Mouse (Mus musculus): ENCODE results near the gene Gpatch4. TPM values are rescaled to one million over a fixed set of nuclear protein-coding genes. Genes with fewer than 3 reads are reported as not detected.

Gene Gpatch4
- polyA plus RNA-seq, 1 experiment from 2014 or later, result 36.5 TPM

DNA sequence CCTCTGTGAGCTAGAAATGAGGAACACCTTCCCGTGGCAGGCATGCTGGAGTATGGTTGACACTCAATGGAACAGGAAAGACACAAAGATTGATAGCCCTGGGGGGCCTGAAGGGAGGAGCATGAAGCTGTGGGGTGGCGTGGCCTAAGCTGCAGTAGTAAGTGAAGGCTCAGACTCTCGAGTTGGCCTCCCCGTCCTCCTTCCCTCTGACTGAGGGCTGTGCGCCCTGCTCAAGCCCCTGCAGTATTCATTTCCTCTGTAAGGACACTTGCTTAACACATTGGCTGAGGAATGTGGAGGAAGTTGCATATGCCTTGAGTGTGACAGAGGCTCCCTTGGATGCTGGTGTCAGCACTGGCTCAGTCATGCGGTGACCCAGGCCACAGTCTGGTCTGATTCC is 59.7 kb downstream of the Gpatch4 start:
- H3K27ac ChIP-seq (ENCODE audit: low read depth, low read length), result no peak overlapping the region
- ATAC-seq (ENCODE audit: low read depth), result no peak
- no peak overlapping the region for H3K9ac ChIP-seq (replicated peaks; ENCODE audit: low read depth, low read length)
- no peaks in the 10 kb centered on the region for H3K27me3 ChIP-seq (ENCODE audit: control insufficient read depth, insufficient read depth, low read length)
- WGBS, result 87% methylated on average over 6 of the region's 6 CpGs
- no peak overlapping the region for H3K4me2 ChIP-seq (ENCODE audit: low read depth, low read length)
- H3K4me1 ChIP-seq (ENCODE audit: control insufficient read depth, insufficient read depth, low read length), result no peaks in the 10 kb centered on the region
- H3K4me3 ChIP-seq (ENCODE audit: low read depth, low read length), result no peak overlapping the region
- H3K9me3 ChIP-seq (ENCODE audit: control insufficient read depth, low read length), result no peaks in the 10 kb centered on the region
- H3K36me3 ChIP-seq (ENCODE audit: control insufficient read depth, insufficient read depth, low read length), result no peaks in the 10 kb centered on the region

Other genes with a start within 250 kb of the Gpatch4 start
- gene Ntrk1, start 247.9 kb upstream of the Gpatch4 start, polyA plus RNA-seq (2014; fragmentation: Nextera tagmentation; extraction: Ambion mirVana), result 0.80 and 103 TPM in 2 replicates
- gene Insrr, start 246.2 kb upstream of the Gpatch4 start, polyA plus RNA-seq (2014; fragmentation: Nextera tagmentation; extraction: Ambion mirVana), result 0.27 and 3.1 TPM in 2 replicates
- gene Pear1, start 218.8 kb upstream of the Gpatch4 start, polyA plus RNA-seq (2014; fragmentation: Nextera tagmentation; extraction: Ambion mirVana), result 3.6 and 9.1 TPM in 2 replicates
- not detected in 2 replicates for gene Sh2d2a, start 196.4 kb upstream of the Gpatch4 start, polyA plus RNA-seq (2014; fragmentation: Nextera tagmentation; extraction: Ambion mirVana)
- gene Prcc, start 157.5 kb upstream of the Gpatch4 start, polyA plus RNA-seq (2014; fragmentation: Nextera tagmentation; extraction: Ambion mirVana), result 16.0 and 16.9 TPM in 2 replicates
- gene Hdgf, start 136.8 kb upstream of the Gpatch4 start, polyA plus RNA-seq (2014; fragmentation: Nextera tagmentation; extraction: Ambion mirVana), result 128 and 151 TPM in 2 replicates
- gene Mrpl24, start 123.6 kb upstream of the Gpatch4 start, polyA plus RNA-seq (2014; fragmentation: Nextera tagmentation; extraction: Ambion mirVana), result 53.5 and 58.9 TPM in 2 replicates
- 16.1 and 23.1 TPM in 2 replicates for gene Isg20l2, start 112.8 kb upstream of the Gpatch4 start, polyA plus RNA-seq (2014; fragmentation: Nextera tagmentation; extraction: Ambion mirVana)
- 19.7 and 20.6 TPM in 2 replicates for gene Rrnad1, start 112.4 kb upstream of the Gpatch4 start, polyA plus RNA-seq (2014; fragmentation: Nextera tagmentation; extraction: Ambion mirVana)
- 45.5 and 103 TPM in 2 replicates for gene Crabp2, start 94.4 kb upstream of the Gpatch4 start, polyA plus RNA-seq (2014; fragmentation: Nextera tagmentation; extraction: Ambion mirVana)
- 11.1 and 16.7 TPM in 2 replicates for gene Nes, start 72.0 kb upstream of the Gpatch4 start, polyA plus RNA-seq (2014; fragmentation: Nextera tagmentation; extraction: Ambion mirVana)
- gene Bcan, start 42.9 kb upstream of the Gpatch4 start, polyA plus RNA-seq (2014; fragmentation: Nextera tagmentation; extraction: Ambion mirVana), result 79.5 and 107 TPM in 2 replicates
- gene Hapln2, start 15.5 kb upstream of the Gpatch4 start, polyA plus RNA-seq (2014; fragmentation: Nextera tagmentation; extraction: Ambion mirVana), result 0.39 and 0.76 TPM in 2 replicates
- gene Naxe, start 15.4 kb downstream of the Gpatch4 start, polyA plus RNA-seq (2014; fragmentation: Nextera tagmentation; extraction: Ambion mirVana), result 157 and 167 TPM in 2 replicates
- gene Ttc24, start 35.2 kb downstream of the Gpatch4 start, polyA plus RNA-seq (2014; fragmentation: Nextera tagmentation; extraction: Ambion mirVana), result not detected in 2 replicates
- gene Iqgap3, start 38.9 kb downstream of the Gpatch4 start, polyA plus RNA-seq (2014; fragmentation: Nextera tagmentation; extraction: Ambion mirVana), result 1.2 and 2.5 TPM in 2 replicates
- 19.6 and 20.4 TPM in 2 replicates for gene Mef2d, start 99.3 kb downstream of the Gpatch4 start, polyA plus RNA-seq (2014; fragmentation: Nextera tagmentation; extraction: Ambion mirVana)
- 0.51 and 0.85 TPM in 2 replicates for gene Rhbg, start 211.6 kb downstream of the Gpatch4 start, polyA plus RNA-seq (2014; fragmentation: Nextera tagmentation; extraction: Ambion mirVana)
- gene Gm38392, start 244.1 kb downstream of the Gpatch4 start, polyA plus RNA-seq (2014; fragmentation: Nextera tagmentation; extraction: Ambion mirVana), result 0.72 TPM in 1 of 2 replicates, not detected in the other

All from neural tube, embryonic 14.5 days (tissue).